Mouse (Mus musculus): ENCODE results near the gene Calr.

GRCm38 (mm10) chr8:84847684-84848435 lies 1.1 kb upstream of the Calr start:
- TF ChIP-seq CTCF (IDR thresholded peaks at IDR 0.05; ENCODE audit: borderline replicate concordance, extremely low read depth, insufficient read depth, insufficient read length): no peak
- no peak for TF ChIP-seq POLR2A (IDR thresholded peaks at IDR 0.05; ENCODE audit: borderline replicate concordance, extremely low read depth, insufficient read depth, insufficient read length, poor library complexity, severe bottlenecking)

Measured in brain, embryonic 14.5 days (tissue).